23 mouse cellular contexts compared by ENCODE assay signal in genomic region chr7:80696334-80696733, GRCm38 (mm10).
"Had no signal": no experiment of that assay in that cellular context is flagged by ENCODE, and none has a peak within 500 bp of the region (broad histone marks: within the 10 kb centered on the region; RNA-seq: fewer than 3 reads in every experiment).

No protein-coding gene starts in this region.

- H3K36me3 ChIP-seq: heart, embryonic 10.5 days; heart, embryonic 12.5 days; hindbrain, embryonic 10.5 days; hindbrain, embryonic 12.5 days; kidney, embryonic 15.5 days; limb, embryonic 13.5 days; limb, embryonic 15.5 days; liver, embryonic 12.5 days had no signal

- H3K27ac ChIP-seq: gastrocnemius, adult 2 months; heart, embryonic 10.5 days; hindbrain, embryonic 10.5 days; hindbrain, embryonic 12.5 days; hindbrain, embryonic 14.5 days; kidney, embryonic 15.5 days; kidney, postnatal 0 days; limb, embryonic 13.5 days; limb, embryonic 15.5 days; liver, embryonic 12.5 days had no signal

- H3K27me3 ChIP-seq: heart, embryonic 12.5 days; hindbrain, embryonic 12.5 days; kidney, embryonic 15.5 days; limb, embryonic 13.5 days; limb, embryonic 15.5 days; liver, embryonic 12.5 days had no signal

- H3K4me2 ChIP-seq: heart, embryonic 12.5 days; hindbrain, embryonic 12.5 days; hindbrain, embryonic 14.5 days; kidney, embryonic 15.5 days; limb, embryonic 13.5 days; limb, embryonic 15.5 days had no signal

- H3K4me3 ChIP-seq: gastrocnemius, adult 2 months; heart, embryonic 10.5 days; heart, embryonic 12.5 days; hindbrain, embryonic 10.5 days; hindbrain, embryonic 12.5 days; kidney, embryonic 15.5 days; limb, embryonic 13.5 days; limb, embryonic 15.5 days; liver, embryonic 12.5 days had no signal

- H3K4me1 ChIP-seq: hindbrain, embryonic 10.5 days; hindbrain, embryonic 12.5 days; limb, embryonic 13.5 days; limb, embryonic 15.5 days had no signal

- H3K9me3 ChIP-seq: heart, embryonic 10.5 days; hindbrain, embryonic 10.5 days; hindbrain, embryonic 12.5 days; kidney, embryonic 15.5 days; limb, embryonic 15.5 days had no signal

- H3K9ac ChIP-seq: heart, embryonic 12.5 days; hindbrain, embryonic 12.5 days; hindbrain, embryonic 14.5 days; kidney, embryonic 15.5 days; limb, embryonic 13.5 days; limb, embryonic 15.5 days; liver, embryonic 12.5 days had no signal

- DNase-seq: gastrocnemius, adult 2 months; gastrocnemius, postnatal 10 days; gastrocnemius, postnatal 25 days; heart, adult 18-20 months; heart, postnatal 10 days; heart, postnatal 4 days; kidney, adult 11 months; kidney, adult 8-10 months; kidney, postnatal 14 days; kidney, postnatal 36 days; layer of hippocampus, adult 9-11 months; layer of hippocampus, postnatal 36 days; left cerebral cortex, postnatal 4 days had no signal
